Mouse (Mus musculus) limb, embryonic 14.5 days (tissue): ENCODE measurements around the gene Zfp981. TPM values are rescaled to one million over a fixed set of nuclear protein-coding genes. Genes with fewer than 3 reads are reported as not detected.
"Not testable (repeated sequence)": the region's sequence is repeated elsewhere in the genome, so short reads cannot be mapped to it uniquely, and the experiment has no call there.

Experiments
- ATAC-seq: fragments of 200-750 bp; cut with Nextera tagmentation; 2 replicates; pipeline ENCODE4 v1.8.0; 2017; ENCODE audit warnings: low read depth, moderate number of reproducible peaks, moderate TSS enrichment; ENCODE audit not compliant: low FRiP score
- DNase-seq: peaks from one replicate; pipeline ENCODE4 v3.0.0-alpha.2; 2015; ENCODE audit warnings: low spot score
- H3K27ac ChIP-seq: fragments of 300-500 bp; sonication (generic); replicated peaks from 2 replicates; pipeline ENCODE4 v1.5.1; 2014; ENCODE audit warnings: low read depth, mild to moderate bottlenecking, low read length, moderate library complexity, mixed read lengths
- H3K27me3 ChIP-seq: fragments of 300-500 bp; sonication (generic); 2 replicates; pipeline ENCODE4 v1.6.1; 2014; ENCODE audit warnings: low read length, mixed read lengths; ENCODE audit not compliant: control insufficient read depth, insufficient read depth
- H3K36me3 ChIP-seq: fragments of 300-500 bp; sonication (generic); 2 replicates; pipeline ENCODE4 v1.6.1; 2014; ENCODE audit warnings: mild to moderate bottlenecking, low read length, moderate library complexity, mixed read lengths; ENCODE audit not compliant: control insufficient read depth, insufficient read depth
- H3K4me1 ChIP-seq: fragments of 300-500 bp; sonication (generic); 2 replicates; pipeline ENCODE4 v1.6.1; 2014; ENCODE audit warnings: antibody characterized with exemption, low read length, mixed read lengths; ENCODE audit not compliant: control insufficient read depth, insufficient read depth
- H3K4me2 ChIP-seq: fragments of 300-500 bp; sonication (generic); replicated peaks from 2 replicates; pipeline ENCODE4 v1.6.1; 2014; ENCODE audit warnings: low read depth, mild to moderate bottlenecking, low read length, moderate library complexity; ENCODE audit not compliant: severe bottlenecking
- H3K4me3 ChIP-seq: fragments of 300-500 bp; sonication (generic); replicated peaks from 2 replicates; pipeline ENCODE4 v1.5.1; 2014; ENCODE audit warnings: low read length
- H3K9ac ChIP-seq: fragments of 300-500 bp; sonication (generic); 2 replicates; pipeline ENCODE4 v1.6.1; 2014; ENCODE audit warnings: mild to moderate bottlenecking, low read depth, low read length, moderate library complexity; ENCODE audit not compliant: severe bottlenecking
- H3K9me3 ChIP-seq: fragments of 300-500 bp; sonication (generic); 2 replicates; pipeline ENCODE4 v1.6.1; 2016; ENCODE audit warnings: low read length; ENCODE audit not compliant: control insufficient read depth
- POLR2A ChIP-seq: fragments of 200-500 bp; IDR thresholded peaks from 2 replicates; pipeline ENCODE4 v1.8.0; 2012; ENCODE audit warnings: inconsistent platforms, mild to moderate bottlenecking, moderate library complexity, borderline replicate concordance; ENCODE audit not compliant: insufficient read depth, insufficient read length; ENCODE audit errors: extremely low read depth
- WGBS: fragments of 180-500 bp; shearing (Covaris S2); extraction: QIAGEN DNeasy Blood & Tissue Kit; methylation state at CpG from one replicate; pipeline ENCODE4 v1.1.7; 2014; 5-methylcytosine and 5-hydroxymethylcytosine counted together
- polyA plus RNA-seq, 2 experiments: library from polyadenylated mRNA; depleted of rRNA in 1 of 2; stranded (reverse) in 1 of 2; unstranded in 1 of 2; fragments of >200 nt; fragmentation: Nextera tagmentation in 1 of 2; extraction: Ambion mirVana in 1 of 2; gene quantifications; 2 replicates each; pipeline versions ENCODE4 v1.2.1 to v1.2.3; 2012 to 2014

The Zfp981 gene
- polyA plus RNA-seq, 2 experiments = 0.09 to 0.14 TPM

DNA sequence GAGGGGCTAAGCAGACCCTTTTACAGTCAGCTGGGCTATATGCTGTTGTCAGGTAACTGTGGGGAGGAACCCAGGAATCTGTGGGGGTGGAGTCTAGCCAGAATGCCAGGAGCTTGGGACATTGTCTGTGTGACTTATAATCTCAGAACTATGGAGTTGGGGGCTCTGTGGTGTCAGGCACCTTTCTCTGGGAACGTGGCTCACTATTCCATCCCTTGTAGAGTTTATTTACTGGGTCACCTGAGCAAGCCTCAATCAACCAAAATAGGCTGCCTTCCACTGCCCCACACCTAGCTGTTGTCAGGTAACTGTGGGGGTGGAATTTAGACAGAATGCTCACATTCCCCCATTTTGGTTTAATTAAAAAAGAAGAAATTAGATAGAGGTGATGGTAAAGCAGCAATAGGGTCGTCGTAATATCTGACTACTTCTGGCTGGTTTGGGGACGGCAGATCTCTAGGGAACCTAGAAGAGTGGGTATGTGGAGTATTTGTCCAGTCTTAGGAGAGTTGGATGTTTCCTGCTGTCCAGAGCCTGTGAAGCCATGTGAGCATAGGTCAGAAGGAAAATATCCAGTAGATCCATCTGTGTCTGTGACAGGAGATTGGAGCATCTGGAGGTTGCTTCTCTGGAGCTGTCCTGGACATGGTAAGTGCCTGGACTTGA, 45.6 kb upstream of the Zfp981 start:
- H3K4me1 ChIP-seq = no peaks in the 10 kb centered on the region
- no peak for TF ChIP-seq POLR2A
- H3K4me3 ChIP-seq = no peak overlapping the region
- no peak overlapping the region for H3K4me2 ChIP-seq
- no peaks in the 10 kb centered on the region for H3K27me3 ChIP-seq
- H3K9me3 ChIP-seq = peaks cover 65% of the 10 kb centered on the region
- H3K36me3 ChIP-seq = no peaks in the 10 kb centered on the region
- no peak overlapping the region for H3K27ac ChIP-seq
- 73% methylated on average over 4 of the region's 4 CpGs for WGBS
- DNase-seq (no peak), ATAC-seq (no peak; the same call in 1 of the 2 replicates)
- no peak overlapping the region for H3K9ac ChIP-seq

DNA sequence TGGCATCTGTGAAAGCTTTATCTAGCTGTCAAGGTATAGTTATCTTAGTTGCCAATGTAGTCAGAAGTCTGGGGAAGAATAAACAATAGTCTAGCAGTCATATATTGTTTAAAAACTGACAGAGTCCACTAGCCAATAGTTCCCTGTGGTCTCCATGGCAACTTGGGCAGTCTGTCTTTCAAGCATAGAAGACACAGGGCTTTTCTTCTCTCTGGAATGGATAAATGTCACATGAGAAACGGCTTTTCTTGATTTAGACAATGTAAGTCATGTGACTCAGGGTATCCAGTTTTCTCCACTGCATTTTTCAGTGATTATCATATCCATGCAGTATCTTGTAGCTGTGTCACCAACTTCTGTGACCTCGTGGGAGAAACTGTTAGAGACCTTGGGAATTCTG, 44.7 kb upstream of the Zfp981 start:
- Histone ChIP-seq H3K27ac (no peak overlapping the region), H3K4me3 (no peak overlapping the region), H3K9ac (no peak overlapping the region), H3K9me3 (peaks cover 65% of the 10 kb centered on the region), H3K4me2 (no peak overlapping the region), H3K36me3 (no peaks in the 10 kb centered on the region), H3K27me3 (no peaks in the 10 kb centered on the region), H3K4me1 (no peaks in the 10 kb centered on the region)
- ATAC-seq (no peak; the same call in 1 of the 2 replicates), DNase-seq (no peak)
- 60% methylated on average over 2 of the region's 2 CpGs for WGBS
- TF ChIP-seq POLR2A = no peak

- H3K27ac ChIP-seq = no peak overlapping the region
- TF ChIP-seq POLR2A = no peak
- no peak overlapping the region for H3K4me3 ChIP-seq
- no peak for ATAC-seq
- no peak overlapping the region for H3K9ac ChIP-seq
- DNase-seq = no peak
- WGBS = 69% methylated on average over 1 of the region's 1 CpGs
- peaks cover 62% of the 10 kb centered on the region for H3K9me3 ChIP-seq
- H3K4me2 ChIP-seq = no peak overlapping the region
- H3K36me3 ChIP-seq = no peaks in the 10 kb centered on the region
- no peaks in the 10 kb centered on the region for H3K4me1 ChIP-seq
- no peaks in the 10 kb centered on the region for H3K27me3 ChIP-seq
These were observed 44.1 kb upstream of the Zfp981 start for GRCm38 (mm10) chr4:146457720-146458119.

DNA sequence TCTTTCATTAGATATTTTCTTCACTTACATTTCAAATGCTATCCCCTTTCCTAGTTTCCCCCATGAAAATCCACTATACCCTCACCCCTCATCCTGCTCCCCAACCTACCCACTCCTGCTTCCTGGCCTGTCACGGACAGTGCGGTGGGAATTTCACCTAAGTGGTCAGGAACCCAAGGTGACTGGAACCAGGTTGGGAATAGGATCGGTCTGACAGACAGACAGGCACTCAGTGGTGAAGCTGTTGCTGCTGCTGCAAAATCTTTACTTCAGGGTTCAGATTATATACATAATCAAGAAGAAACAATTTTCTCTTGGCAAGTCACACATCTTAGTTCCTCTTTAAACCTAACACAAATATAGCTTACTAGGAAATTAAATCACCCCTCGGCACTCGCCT, 42.0 kb upstream of the Zfp981 start:
- not testable (repeated sequence) for ATAC-seq, DNase-seq, H3K27me3 ChIP-seq, H3K9ac ChIP-seq, H3K36me3 ChIP-seq, H3K27ac ChIP-seq, H3K4me3 ChIP-seq, H3K4me1 ChIP-seq, H3K4me2 ChIP-seq
- H3K9me3 ChIP-seq = peaks cover 52% of the 10 kb centered on the region
- WGBS = 82% methylated on average over 5 of the region's 5 CpGs

DNA sequence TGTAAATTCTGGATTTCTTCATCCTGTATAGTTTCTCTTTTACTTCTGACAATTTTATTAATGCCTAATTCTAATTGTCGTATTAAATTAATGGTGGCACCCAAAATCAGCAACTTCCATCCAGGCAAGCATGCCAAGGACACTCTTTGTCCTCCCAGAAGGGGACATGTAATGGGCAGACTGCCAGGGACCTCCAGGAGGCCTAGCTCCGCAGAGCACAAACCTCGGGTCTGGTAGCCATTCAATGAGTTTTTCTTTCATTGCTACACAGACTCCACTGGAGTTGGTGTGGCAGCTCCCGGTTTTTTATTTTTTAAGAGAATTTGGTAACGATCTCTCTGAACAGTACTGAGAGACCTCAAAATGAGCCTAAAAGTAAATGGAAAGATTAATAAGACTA, 41.1 kb upstream of the Zfp981 start:
- H3K4me2 ChIP-seq, H3K36me3 ChIP-seq, H3K9ac ChIP-seq, H3K27ac ChIP-seq, H3K4me3 ChIP-seq, DNase-seq, H3K4me1 ChIP-seq, H3K27me3 ChIP-seq, ATAC-seq: not testable (repeated sequence)
- peaks cover 50% of the 10 kb centered on the region for H3K9me3 ChIP-seq
- 79% methylated on average over 5 of the region's 5 CpGs for WGBS

DNA sequence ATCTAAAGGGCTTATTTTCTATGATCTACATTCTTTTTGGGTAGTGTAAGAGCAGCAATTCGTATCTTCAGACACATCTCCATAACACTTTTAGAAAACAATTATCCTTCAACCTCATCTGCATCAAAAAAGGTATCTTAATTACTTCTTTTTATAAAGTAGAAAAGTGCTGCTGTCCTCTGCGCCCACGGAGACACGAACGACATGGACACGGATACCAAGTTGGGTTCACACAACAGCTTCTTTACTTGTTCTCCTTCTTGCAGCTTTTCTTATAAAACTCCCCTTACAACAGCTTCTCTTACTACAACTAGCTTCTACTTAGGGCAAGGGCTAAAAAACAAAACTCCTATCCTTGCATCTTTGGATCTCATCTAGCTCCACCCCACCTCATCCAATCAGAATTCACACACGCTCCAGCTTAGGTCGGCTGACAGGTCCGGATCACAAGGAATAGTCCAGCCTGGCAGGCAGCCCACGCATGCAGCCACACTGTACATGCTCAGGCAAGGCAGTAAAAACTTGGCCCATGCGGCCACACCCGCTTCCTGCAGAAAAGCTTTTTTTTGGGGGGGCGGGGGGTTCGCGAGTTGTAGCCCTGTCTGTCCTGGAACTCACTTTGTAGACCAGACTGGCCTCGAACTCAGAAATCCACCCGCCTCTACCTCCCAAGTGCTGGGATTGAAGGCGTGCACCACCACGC, 38.0 kb upstream of the Zfp981 start:
- not testable (repeated sequence) for ATAC-seq, H3K27ac ChIP-seq, H3K4me1 ChIP-seq, H3K9ac ChIP-seq, H3K4me2 ChIP-seq, H3K4me3 ChIP-seq, H3K27me3 ChIP-seq, DNase-seq, H3K36me3 ChIP-seq
- 88% methylated on average over 17 of the region's 19 CpGs for WGBS
- peaks cover 26% of the 10 kb centered on the region for H3K9me3 ChIP-seq

DNA sequence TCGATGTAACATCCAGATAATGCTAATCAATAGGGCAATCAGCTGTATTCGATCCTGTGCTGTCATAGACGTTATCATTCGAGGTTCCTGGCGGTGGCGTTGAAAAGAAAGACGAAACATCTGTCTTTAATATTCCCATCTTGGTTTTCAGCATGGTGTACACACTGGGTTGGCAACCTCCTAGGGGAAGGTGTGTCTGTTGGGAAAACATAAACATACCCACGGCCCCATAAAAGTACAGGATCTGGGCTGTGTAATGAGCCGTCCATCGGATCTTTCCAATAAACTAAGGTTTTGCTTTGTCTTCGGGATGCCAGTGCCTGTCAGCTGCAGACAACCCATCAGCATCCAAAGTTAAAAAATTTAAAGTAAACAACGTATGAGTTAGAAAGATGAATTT, 31.8 kb upstream of the Zfp981 start:
- ATAC-seq = peak; percentile 21
- H3K4me1 ChIP-seq, H3K27ac ChIP-seq, H3K36me3 ChIP-seq, H3K9ac ChIP-seq, H3K27me3 ChIP-seq, DNase-seq, H3K4me3 ChIP-seq, H3K4me2 ChIP-seq: not testable (repeated sequence)
- 94% methylated on average over 9 of the region's 12 CpGs for WGBS
- H3K9me3 ChIP-seq = peaks cover 16% of the 10 kb centered on the region

DNA sequence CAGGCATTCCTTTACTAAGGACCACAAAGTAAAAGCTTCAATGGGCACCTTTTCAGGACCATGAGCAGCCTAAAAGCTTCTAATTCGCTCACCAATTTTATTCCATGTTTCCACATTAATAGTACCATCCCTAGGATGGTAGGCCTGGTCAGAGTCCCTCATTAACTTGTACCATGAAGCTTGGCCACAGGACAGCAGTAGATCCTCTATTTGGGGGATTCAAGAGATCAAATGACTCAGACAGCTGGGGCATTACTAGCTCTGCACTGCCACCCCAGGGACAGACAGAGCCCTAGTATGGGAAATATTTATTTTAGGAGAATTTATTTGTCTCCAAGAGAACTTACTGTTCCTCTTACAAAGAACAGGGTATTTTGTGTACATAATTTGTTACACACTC, 27.6 kb upstream of the Zfp981 start:
- H3K9me3 ChIP-seq = peaks cover 32% of the 10 kb centered on the region
- not testable (repeated sequence) for H3K9ac ChIP-seq, H3K4me1 ChIP-seq, H3K36me3 ChIP-seq, H3K4me2 ChIP-seq, H3K27me3 ChIP-seq, ATAC-seq, DNase-seq, H3K4me3 ChIP-seq, H3K27ac ChIP-seq
- WGBS = no CpG with 5 or more reads among the region's 1 CpGs
